Mouse (Mus musculus) olfactory bulb, adult 2 months (tissue): ENCODE data around the gene Mylk4. TPM values are rescaled to one million over a fixed set of nuclear protein-coding genes. Genes with fewer than 3 reads are reported as not detected.

ENCODE experiments used
- H3K27ac ChIP-seq: fragments of 200-500 bp; 2 replicates; pipeline ENCODE4 v1.5.1; 2012; ENCODE audit warnings: low read depth, low read length; ENCODE audit not compliant: insufficient read depth
- H3K4me1 ChIP-seq: fragments of 200-500 bp; 2 replicates; pipeline ENCODE4 v1.6.1; 2012; ENCODE audit warnings: low read length; ENCODE audit not compliant: control insufficient read depth, insufficient read depth
- H3K4me3 ChIP-seq: fragments of 200-500 bp; 2 replicates; pipeline ENCODE4 v1.5.1; 2012; ENCODE audit warnings: mild to moderate bottlenecking, low read depth, low read length, moderate library complexity; ENCODE audit not compliant: insufficient read depth
- CTCF ChIP-seq: fragments of 200-500 bp; IDR thresholded peaks from 2 replicates; pipeline ENCODE4 v1.5.1; 2012; ENCODE audit warnings: low read depth, mild to moderate bottlenecking, low read length, moderate library complexity; ENCODE audit not compliant: insufficient read depth
- POLR2A ChIP-seq: fragments of 200-500 bp; IDR thresholded peaks from 2 replicates; pipeline ENCODE4 v1.6.1; 2012; ENCODE audit warnings: mild to moderate bottlenecking, low read depth, low read length, moderate library complexity; ENCODE audit not compliant: insufficient read depth
- WGBS: fragments of 180-500 bp; shearing (Covaris S2); methylation state at CpG from one replicate; pipeline ENCODE4 v1.1.7; 2018; 5-methylcytosine and 5-hydroxymethylcytosine counted together
- polyA plus RNA-seq: library from polyadenylated mRNA; stranded (reverse); fragments of >200 nt; gene quantifications from 2 replicates; pipeline ENCODE4 v1.2.4, GENCODE M21; 2012; ENCODE audit warnings: low replicate concordance; ENCODE audit not compliant: missing spikeins, insufficient read depth, insufficient read length

The Mylk4 gene
- polyA plus RNA-seq, 1 experiment: not detected

DNA sequence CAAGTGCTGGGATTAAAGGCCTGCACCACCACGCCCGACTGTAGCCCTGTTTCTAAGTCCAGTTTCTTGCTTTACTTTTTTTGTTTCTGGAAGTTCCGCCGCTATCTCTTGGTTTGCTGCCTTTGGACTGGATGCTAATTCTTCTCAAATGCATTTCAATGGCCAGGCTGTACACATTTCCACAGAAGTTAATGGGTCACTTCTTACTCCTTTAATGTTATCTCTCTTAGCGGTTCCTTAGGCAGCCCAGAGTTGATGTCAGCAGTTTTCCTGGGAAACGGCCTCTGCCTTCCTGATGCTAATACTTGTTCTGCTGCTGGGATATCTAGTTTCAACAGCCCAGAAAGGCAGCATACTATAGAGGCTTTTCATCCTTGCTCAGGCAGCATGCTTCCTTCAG lies 39.4 kb upstream of the Mylk4 start:
- H3K27ac ChIP-seq: no peak overlapping the region
- WGBS: 89% methylated on average over 6 of the region's 6 CpGs
- peaks cover 4% of the 10 kb centered on the region for H3K4me1 ChIP-seq
- no peak overlapping the region for H3K4me3 ChIP-seq
- TF ChIP-seq POLR2A: no peak
- TF ChIP-seq CTCF: no peak

DNA sequence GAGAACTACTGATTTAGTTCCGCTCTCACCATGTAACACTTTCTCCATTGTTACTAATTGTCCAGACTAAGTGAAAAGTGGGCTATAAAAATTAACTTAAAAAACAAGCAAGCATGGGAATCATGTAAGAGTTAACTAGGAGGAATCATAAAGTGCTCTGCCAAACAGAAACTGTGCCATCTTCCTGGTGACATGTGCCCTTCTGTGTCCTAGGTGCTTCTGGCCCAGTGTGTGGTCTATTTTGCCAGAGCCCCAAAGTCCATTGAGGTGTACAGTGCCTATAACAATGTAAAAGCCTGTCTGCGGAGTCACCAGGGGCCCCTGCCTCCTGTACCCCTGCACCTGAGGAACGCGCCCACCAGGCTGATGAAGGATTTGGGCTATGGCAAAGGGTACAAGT lies 37.9 kb upstream of the Mylk4 start:
- no peak overlapping the region for H3K27ac ChIP-seq
- TF ChIP-seq POLR2A: no peak
- no peak for TF ChIP-seq CTCF
- WGBS: 98% methylated on average over 4 of the region's 4 CpGs
- H3K4me1 ChIP-seq: peaks cover 4% of the 10 kb centered on the region
- H3K4me3 ChIP-seq: no peak overlapping the region

DNA sequence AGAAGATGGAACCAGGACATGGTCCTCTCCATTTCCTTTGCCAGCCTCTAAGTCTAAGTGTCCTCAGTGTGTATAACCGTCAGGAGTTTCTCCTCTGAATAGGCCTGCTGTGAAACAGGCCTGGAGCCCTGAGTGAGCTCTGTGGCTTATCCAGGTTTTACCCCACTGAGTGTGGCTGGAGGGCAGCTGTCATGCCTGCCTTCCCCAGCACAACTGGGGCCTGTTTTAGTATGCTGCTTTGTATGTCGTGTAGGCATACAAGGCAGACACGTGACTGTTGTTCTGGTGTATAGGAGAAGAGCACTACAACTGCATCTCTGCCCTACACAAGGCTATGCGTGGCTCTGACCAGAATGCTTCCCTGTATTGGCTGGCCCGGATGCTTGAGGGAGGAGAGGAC lies 36.2 kb upstream of the Mylk4 start:
- TF ChIP-seq CTCF (no peak), POLR2A (no peak)
- Histone ChIP-seq H3K4me1 (peaks cover 4% of the 10 kb centered on the region), H3K4me3 (no peak overlapping the region), H3K27ac (no peak overlapping the region)
- WGBS: 93% methylated on average over 5 of the region's 5 CpGs

DNA sequence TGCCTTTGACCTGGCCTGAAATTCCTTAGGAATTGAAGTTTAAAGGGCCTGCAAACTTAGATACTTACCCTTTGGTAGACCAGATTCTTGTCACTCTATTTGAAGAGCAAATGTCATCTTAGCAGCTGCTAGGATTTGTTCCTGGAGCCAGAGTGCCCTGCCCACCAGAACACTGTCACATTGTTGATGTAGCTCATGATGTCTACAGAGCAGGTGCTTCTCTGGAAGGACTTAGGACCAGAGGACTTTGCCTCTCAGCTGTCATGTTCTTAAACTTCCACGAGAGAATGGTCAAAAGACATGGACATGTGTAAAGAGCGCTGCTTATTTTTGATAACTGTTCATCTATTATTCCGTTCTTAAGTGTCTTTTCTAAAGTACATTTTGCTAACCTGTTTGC lies 35.5 kb upstream of the Mylk4 start:
- no peak for TF ChIP-seq CTCF
- no peak for TF ChIP-seq POLR2A
- H3K4me3 ChIP-seq: no peak overlapping the region
- no peak overlapping the region for H3K27ac ChIP-seq
- 93% methylated on average over 3 of the region's 3 CpGs for WGBS
- H3K4me1 ChIP-seq: peaks cover 4% of the 10 kb centered on the region

DNA sequence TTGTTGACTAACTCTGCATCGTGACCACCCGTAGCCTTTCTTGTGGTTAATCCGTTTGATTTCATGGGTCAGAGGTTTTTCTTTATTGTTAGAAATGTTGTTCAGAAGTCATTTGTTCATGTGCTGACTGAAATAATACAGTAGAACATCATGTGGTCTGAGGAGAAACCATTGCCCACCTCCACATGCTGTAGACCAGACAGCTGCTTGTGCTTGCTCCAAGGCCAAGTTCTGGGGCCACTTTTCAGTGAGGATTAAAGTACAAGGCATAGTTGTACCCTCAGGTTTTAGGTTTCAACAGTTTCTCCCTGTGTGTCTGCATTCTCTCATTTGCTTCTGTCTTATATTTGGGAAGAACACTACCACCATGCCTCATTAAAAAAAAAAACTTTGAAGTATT lies 23.9 kb upstream of the Mylk4 start:
- peaks cover 8% of the 10 kb centered on the region for H3K4me1 ChIP-seq
- 57% methylated on average over 3 of the region's 3 CpGs for WGBS
- TF ChIP-seq POLR2A: no peak
- H3K4me3 ChIP-seq: no peak overlapping the region
- no peak overlapping the region for H3K27ac ChIP-seq

DNA sequence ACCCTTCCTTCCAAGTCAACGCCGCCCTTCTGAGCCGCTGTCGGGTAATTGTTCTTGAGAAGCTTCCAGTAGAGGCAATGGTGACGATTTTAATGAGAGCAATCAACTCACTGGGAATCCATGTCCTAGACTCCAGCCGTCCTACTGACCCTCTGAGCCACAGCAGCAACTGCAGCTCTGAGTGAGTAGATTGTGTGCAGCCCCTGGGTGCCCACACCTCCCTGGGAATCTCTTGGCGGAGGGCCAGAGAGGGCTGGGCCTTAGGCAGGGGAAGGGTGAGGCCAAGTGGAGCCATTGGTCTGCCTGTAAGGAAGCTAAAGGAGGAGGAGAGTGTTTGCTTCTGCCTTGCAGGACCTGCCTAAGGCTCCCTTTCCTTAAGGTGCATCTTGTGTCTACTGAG lies 23.1 kb upstream of the Mylk4 start:
- Histone ChIP-seq H3K27ac (no peak overlapping the region), H3K4me1 (peaks cover 8% of the 10 kb centered on the region), H3K4me3 (no peak overlapping the region)
- 54% methylated on average over 7 of the region's 7 CpGs for WGBS
- TF ChIP-seq CTCF (no peak), POLR2A (no peak)

DNA sequence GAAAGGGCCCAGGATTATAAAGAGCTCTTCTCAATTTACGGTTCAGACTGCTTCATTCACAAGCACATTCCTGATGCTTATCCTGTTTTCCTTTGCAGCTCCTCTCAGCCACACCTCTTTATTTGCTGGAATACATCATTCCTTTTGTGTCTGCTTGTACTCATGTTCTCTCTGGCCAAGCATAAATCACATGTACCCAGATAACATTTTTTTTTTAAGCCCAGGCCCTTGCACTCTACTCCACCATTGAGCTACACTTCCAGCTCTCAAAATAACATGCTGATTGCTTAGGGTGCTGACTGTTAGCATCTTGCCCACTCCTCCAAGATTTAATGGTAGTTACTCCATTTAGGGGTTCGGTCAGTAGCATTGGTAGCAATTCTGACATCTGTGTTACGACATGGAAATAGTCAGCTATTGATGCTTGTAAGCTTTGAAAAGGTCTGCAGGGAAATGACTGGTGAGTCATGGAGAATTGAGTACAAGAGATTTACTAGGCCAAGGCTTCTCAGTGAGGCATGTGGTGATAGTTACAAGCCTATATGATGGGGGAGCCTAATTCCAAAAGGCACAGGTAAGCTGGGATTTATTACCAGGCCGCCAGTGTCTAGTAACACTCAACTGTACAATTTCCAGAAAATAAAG lies 20.1 kb upstream of the Mylk4 start:
- H3K27ac ChIP-seq: no peak overlapping the region; the same call in 1 of the 2 replicates

DNA sequence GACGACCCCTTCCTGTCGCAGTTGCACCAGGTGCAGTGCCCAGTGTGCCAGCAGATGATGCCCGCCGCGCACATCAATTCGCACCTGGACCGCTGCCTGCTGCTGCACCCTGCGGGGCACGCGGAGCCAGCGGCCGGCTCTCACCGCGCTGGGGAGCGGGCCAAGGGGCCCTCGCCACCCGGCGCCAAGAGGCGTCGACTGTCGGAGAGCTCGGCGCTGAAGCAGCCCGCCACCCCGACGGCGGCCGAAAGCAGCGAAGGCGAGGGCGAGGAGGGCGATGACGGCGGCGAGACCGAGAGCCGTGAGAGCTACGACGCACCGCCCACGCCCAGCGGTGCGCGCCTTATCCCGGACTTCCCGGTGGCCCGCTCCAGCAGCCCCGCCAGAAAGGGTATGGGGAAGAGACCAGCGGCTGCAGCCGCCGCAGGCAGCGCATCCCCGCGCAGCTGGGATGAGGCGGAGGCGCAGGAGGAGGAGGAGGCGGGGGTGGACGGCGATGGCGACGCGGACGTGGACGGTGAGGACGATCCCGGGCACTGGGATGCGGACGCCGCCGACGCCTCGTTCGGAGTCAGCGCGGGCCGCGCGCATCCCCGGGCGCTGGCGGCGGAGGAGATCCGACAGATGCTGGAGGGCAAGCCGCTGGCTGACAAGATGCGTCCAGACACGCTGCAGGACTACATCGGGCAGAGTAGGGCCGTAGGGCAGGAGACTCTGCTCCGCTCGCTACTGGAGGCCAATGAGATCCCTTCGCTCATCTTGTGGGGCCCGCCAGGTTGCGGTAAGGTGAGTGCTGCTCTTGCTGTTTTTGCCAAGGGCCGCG lies 18.7 kb upstream of the Mylk4 start, which contains the start of gene D930007J09Rik:
Gene D930007J09Rik, minus strand, starts transcription at position 591 of the 823 bp plus-strand sequence.
- peak within 1 kb of the TSS; percentile 81 for H3K27ac ChIP-seq
- under 1% methylated on average over 91 of the region's 95 CpGs for WGBS
- peak within 1 kb of the TSS; percentile 81 for H3K4me3 ChIP-seq
- TF ChIP-seq CTCF: no peak
- TF ChIP-seq POLR2A: no peak
- H3K4me1 ChIP-seq: peaks cover 8% of the 10 kb centered on the region

More for the DNA sequence above, 20.1 kb upstream of the Mylk4 start:
- Histone ChIP-seq H3K4me1 (peaks cover 8% of the 10 kb centered on the region), H3K4me3 (no peak overlapping the region)
- TF ChIP-seq POLR2A (no peak), CTCF (no peak)
- WGBS: 49% methylated on average over 4 of the region's 4 CpGs

DNA sequence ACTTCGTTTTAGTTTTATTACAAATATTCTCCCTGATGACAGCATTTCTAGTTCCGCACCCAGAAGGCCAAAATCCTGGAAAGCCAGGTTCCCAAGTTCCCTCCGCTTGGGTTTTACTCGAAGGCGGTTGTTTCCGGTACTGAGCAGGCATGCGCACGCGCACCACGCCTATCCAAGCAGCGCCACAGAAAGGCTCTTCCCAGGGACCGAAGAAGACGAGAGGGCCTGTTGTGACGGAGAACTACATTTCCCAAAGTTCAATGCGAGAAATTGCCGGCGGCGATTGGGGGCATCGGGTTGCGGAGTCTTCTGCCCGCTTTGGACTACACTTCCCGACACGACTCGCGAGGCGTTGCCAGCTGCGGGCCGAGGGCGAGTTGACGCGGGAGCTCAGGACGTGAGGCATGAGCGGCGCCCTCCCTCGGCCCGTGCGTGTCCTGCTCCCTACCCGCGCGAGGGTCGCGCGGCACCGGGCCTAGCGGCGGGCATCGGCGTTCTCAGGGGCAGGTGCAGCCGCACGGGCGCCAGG lies 18.0 kb upstream of the Mylk4 start, which contains the start of gene Wrnip1:
Gene Wrnip1, plus strand, starts transcription at position 346 of the 529 bp plus-strand sequence.
- no peak for TF ChIP-seq CTCF
- TF ChIP-seq POLR2A: peak; percentile 55; the same call in 1 of the 2 replicates
- peaks cover 5% of the 10 kb centered on the region for H3K4me1 ChIP-seq
- peak within 1 kb of the TSS; percentile 81 for H3K4me3 ChIP-seq
- under 1% methylated on average over 51 of the region's 51 CpGs for WGBS
- H3K27ac ChIP-seq: peak within 1 kb of the TSS; percentile 81
